Mouse (Mus musculus): ENCODE measurements around the gene Zfp1.

Gene Zfp1

GRCm38 (mm10) chr8:111676237-111676636 lies 33.0 kb downstream of the Zfp1 start:
- DNase-seq (ENCODE audit: low spot score) = no peak

- DNase-seq (ENCODE audit: low spot score) = peak; percentile 84
These were observed 34.9 kb downstream of the Zfp1 start for GRCm38 (mm10) chr8:111678111-111678510.

GRCm38 (mm10) chr8:111678848-111679247 lies 35.6 kb downstream of the Zfp1 start:
- no peak for DNase-seq (ENCODE audit: low spot score)

DNA sequence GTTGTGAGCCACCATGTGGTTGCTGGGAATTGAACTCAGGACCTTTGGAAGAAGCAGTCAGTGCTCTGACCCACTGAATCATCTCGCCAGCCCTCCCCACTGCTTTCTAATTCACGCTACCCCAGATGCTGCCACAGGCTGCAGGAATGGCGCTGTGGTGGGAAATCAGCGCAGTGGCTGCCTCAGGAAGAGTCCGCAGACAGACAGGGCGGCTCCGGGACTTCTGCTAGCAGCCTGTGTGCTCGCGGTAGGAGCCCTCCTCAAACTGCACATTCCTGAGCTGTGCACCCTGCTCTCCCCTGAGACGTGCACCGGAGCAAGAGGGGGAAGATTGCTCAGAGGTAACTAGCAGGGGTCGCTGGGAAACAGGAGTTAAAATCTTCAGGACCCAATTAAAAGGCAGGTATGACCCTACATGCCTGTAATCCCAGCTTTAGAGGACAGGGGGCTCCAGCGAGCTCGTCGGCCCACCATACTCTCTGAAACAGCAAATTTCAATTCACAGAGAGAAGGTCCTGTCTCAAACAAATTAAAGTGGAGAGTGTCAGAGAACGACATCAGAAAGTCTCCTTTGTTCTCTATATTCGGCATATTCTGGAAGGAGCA lies 37.3 kb downstream of the Zfp1 start:
- DNase-seq (ENCODE audit: low spot score) = no peak

GRCm38 (mm10) chr8:111681153-111681552 lies 38.0 kb downstream of the Zfp1 start:
- no peak for DNase-seq (ENCODE audit: low spot score)

DNA sequence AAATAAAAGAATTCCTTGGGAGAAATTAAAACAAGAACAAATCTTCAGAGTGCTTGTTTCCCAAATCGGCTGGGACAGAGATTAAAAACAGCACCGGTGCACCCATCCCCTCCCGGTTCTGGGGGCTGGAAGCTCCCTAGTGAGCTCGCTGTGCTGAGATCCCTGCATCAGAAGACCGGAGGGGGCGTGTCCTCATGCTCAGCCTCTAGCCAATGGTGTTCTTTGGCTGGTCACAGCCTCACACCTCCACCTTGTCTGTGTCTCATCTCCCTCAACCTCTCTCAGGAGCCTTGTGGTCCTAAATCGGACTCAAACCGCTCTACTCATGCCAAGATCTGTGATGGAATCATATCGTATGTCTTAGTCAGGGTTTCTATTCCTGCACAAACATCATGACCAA lies 39.3 kb downstream of the Zfp1 start:
- DNase-seq (ENCODE audit: low spot score) = no peak

DNA sequence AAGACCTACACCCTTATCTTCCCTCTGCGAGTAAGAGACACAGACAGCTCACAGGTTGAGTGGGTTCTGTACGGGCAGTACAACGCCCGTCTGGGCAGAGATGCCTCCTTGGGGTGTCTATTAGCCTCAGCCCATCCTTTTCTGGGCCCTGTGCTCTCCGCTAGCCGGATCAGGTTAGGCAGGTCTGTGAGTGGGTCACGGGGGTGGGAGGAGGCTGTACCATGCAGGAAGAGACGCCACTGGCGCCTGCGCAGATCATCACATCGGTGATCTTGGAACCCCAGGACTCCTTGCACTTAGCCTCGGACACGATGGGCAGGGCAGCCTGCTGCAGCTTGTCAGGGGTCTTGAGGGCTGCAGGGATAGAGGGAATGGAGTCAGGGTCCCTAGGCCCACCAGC lies 43.7 kb downstream of the Zfp1 start:
- DNase-seq (ENCODE audit: low spot score) = no peak

GRCm38 (mm10) chr8:111690960-111691445 lies 47.8 kb downstream of the Zfp1 start, which contains the start of gene Ctrb1:
Gene Ctrb1 (minus strand): TSS chr8:111691010.
- no peak for DNase-seq (ENCODE audit: low spot score)

- no peak for DNase-seq (ENCODE audit: low spot score)
These were observed 50.1 kb downstream of the Zfp1 start for GRCm38 (mm10) chr8:111693261-111693741.

DNA sequence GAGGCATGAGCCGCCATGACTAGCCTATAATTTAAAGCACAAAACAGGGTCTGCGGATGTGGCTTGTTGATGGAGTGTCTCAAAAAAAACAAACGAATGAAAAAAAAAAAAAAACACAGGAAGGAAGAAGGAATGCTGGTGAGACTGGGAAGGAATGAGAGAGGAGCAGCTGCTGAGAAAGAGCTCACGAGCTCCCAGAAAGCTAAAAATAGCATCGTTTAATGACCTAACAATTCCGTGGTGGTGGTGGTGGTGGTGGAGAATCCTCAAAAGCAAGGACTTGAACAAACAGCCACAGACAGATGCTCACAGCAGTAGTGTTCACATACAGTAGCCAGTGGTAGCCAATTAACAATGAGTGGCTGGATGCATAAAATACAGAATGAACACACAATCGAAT lies 52.2 kb downstream of the Zfp1 start:
- no peak for DNase-seq (ENCODE audit: low spot score)

- DNase-seq (ENCODE audit: low spot score) = no peak
These were observed 54.5 kb downstream of the Zfp1 start for GRCm38 (mm10) chr8:111697655-111698054.

- DNase-seq (ENCODE audit: low spot score) = no peak
These were observed 55.8 kb downstream of the Zfp1 start for GRCm38 (mm10) chr8:111699035-111699434.

- no peak for DNase-seq (ENCODE audit: low spot score)
These were observed 57.0 kb downstream of the Zfp1 start for GRCm38 (mm10) chr8:111700201-111700600.

DNA sequence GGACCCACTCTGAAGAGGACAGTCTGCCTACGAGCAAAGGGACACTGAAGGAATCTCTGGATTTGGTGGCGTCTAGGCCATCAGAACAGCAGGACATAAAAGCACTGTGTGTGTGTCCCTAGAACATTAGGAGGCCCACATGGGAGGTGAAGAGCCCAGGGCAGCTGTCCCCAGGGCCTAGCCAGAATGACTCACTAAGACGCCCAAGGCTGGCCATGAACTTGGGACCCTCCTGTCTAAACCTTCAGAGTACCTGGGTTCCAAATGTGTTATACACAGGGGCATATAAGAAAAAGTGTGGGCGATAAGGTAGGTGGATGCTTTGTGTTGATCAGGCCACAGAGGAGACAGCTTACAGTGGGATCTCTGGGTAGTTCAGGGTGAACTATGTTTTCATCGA lies 57.5 kb downstream of the Zfp1 start:
- no peak for DNase-seq (ENCODE audit: low spot score)

- no peak for DNase-seq (ENCODE audit: low spot score)
These were observed 58.2 kb downstream of the Zfp1 start for GRCm38 (mm10) chr8:111701380-111701779.

GRCm38 (mm10) chr8:111704585-111704984 lies 61.4 kb downstream of the Zfp1 start:
- DNase-seq (ENCODE audit: low spot score) = no peak

GRCm38 (mm10) chr8:111705222-111705621 lies 62.0 kb downstream of the Zfp1 start:
- DNase-seq (ENCODE audit: low spot score) = no peak

DNA sequence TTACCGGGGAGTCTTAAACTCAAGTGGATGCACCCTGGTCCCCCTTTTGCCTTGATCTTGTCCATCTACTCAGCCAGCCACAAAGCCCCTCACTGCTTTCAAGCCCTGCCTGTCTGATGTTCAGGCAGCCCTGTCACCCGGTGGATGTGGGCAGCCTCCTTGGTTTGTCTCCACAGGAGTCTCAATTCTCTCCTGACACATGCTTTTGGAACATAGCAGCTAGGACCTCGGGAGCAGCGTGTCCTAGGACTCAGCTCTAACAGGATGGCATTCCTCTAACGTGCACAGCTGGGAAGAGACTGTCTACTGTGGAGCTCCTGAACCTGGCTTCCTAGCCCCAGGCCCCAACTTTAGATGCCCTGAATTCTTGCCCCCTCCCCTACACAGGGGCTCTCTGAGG lies 62.5 kb downstream of the Zfp1 start:
- no peak for DNase-seq (ENCODE audit: low spot score)

- DNase-seq (ENCODE audit: low spot score) = no peak
These were observed 65.1 kb downstream of the Zfp1 start for GRCm38 (mm10) chr8:111708265-111708664.

GRCm38 (mm10) chr8:111709223-111709622 lies 66.0 kb downstream of the Zfp1 start:
- no peak for DNase-seq (ENCODE audit: low spot score)

DNA sequence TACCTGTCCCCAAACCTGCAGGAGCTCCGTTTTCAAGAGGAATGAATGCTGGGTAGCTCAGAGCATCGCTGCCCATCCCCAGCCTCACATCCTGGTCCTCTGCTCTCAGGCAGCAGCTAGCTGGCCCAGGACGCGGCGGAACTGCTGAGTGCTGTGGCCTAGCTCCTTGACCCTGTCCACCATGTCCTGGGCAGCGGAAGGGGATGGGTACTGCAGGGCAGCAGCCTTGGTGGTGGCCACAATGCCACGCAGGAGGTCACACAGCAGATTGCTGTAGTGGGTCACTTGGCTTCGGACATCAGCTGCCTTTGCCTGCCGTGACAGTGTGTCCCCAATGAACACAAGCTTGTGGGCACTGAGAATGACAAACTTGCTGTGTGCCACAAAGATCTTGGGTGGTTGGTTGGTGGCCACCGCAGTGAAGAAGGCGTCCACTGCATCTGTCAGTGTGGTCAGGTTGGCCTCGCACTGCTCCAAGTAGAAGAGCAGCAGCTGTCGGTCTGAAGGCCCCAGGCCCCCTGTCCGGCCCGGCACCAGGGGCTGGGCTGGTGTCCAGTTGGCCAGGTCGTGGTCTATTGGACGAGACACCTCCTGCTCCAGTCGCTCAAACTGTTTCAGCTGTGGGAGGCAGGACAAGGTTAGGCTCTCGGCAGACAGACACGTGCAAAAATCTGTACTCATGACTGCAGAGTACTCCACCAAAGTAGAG lies 67.7 kb downstream of the Zfp1 start:
- no peak for DNase-seq (ENCODE audit: low spot score)

DNA sequence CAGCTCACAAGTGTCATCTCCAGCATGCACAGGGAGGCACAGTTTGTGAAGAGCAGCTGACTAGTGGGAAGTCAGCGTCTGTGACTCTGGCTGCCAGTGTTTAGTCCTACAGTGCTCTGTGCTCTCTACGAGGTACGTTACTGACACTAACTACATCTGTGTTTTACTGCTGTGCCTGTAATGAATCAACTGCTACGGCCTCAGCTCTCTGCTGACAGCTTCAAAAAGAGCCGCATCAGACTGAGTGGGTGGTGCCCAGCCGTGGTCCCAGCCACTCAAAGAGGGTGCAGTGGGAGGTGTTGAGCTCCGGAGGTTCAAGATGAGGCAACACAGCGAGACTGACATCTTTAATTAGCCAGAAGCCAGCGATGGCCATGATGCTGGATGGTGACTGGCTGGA lies 68.9 kb downstream of the Zfp1 start:
- DNase-seq (ENCODE audit: low spot score) = peak; percentile 71

DNA sequence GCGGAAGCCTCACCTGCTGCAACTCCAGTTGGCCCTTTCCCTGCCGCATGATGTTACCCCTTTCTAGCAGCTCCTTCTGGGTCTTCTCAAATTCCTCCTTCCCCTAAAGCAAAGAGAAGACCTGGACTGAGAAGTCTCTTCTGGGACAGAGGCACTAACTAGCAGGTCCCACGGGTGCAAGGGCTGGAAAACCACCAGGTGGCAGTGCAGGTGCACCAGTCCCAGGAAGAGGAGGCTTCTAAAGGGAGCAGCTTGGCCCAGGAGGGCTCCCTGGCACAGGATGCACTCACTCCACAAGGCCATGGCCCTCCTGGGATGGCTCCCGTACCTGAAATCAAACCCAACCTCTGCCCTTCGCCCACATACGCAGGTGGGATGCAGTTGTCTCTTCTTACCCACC lies 69.4 kb downstream of the Zfp1 start:
- DNase-seq (ENCODE audit: low spot score) = peak; percentile 92

DNA sequence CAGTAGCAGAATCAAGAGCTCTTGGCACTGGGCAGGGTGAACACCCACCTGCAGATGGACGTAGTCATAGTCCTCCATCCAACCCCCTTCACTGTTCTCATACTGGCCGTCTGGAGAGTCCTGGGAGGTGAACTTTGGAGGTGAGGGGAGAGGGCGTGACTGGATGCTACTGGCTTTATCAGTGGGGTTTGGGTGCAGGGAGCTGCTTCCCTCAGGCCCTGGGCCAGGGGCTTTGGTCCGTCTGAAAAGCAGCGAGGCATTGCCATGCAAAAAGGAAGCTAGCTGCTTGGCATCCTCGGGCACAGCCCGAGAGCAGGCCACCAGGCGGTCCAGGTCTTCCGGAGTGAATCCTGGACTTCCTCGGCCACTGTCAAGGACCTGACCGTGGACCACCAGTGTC lies 70.1 kb downstream of the Zfp1 start:
- no peak for DNase-seq (ENCODE audit: low spot score)

All from MN1 (cell line).